9 mouse cellular contexts compared by ENCODE assay signal in the genomic region with DNA sequence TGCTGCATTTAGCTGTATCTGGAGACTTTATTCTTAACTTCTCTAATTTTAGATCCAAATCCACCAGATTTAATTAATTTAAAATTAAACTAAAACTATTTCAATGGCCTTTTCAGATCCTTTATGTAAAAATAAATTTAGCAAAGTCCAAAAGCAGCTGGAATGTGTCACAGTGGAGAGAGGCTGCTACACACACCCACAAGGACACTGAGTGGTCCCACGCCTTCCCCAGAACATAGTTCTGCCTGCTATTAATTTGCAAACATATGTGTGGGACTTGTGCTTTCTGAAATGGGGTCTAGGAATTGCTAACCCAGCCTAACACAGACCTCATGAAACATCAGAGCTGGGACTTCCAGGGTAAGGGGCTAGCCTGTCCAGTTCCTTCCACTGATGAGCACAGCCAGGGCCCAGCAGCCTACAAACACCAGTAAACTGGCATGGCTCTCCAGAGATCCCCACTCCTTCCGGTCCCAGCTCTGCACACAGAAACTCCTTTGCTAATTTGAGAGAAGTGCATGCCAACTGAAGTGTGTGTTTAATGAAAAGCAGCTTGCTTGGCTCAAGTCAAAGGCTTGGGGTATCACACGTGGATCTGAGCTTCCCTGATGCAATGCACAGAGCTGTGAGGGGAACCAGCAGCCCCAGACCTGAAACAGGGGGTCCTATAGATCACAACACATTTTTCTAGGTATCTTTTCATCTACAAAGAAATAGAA.
DNase-seq lines count a peak whose midpoint lies in the region; ATAC-seq lines count a peak whose summit lies in the region.
"Had no signal": no experiment of that assay in that cellular context is flagged by ENCODE, and none has a peak within 500 bp of the region (broad histone marks: within the 10 kb centered on the region; RNA-seq: fewer than 3 reads in every experiment).

No protein-coding gene starts in this region.

- DNase-seq in kidney, postnatal 25 days: no peak
- peak; percentile 49 for DNase-seq in embryonic facial prominence, embryonic 10.5 days (ENCODE audit: low spot score)
- DNase-seq in intestine, embryonic 14.5 days (ENCODE audit: low spot score): no peak
- DNase-seq in liver, embryonic 11.5 days (ENCODE audit: low spot score): no peak
- DNase-seq: left cerebral cortex, postnatal 4 days; right cerebral cortex, postnatal 4 days had no signal

- no peak overlapping the region for H3K9ac ChIP-seq in kidney, embryonic 15.5 days
- H3K9ac ChIP-seq in intestine, embryonic 14.5 days (ENCODE audit: low read length): no peak overlapping the region
- H3K9ac ChIP-seq in neural tube, embryonic 14.5 days (replicated peaks; ENCODE audit: low read depth, low read length): no peak overlapping the region
- no peak overlapping the region for H3K9ac ChIP-seq in liver, embryonic 11.5 days (ENCODE audit: low read depth, low read length)

- peaks cover 40% of the 10 kb centered on the region for H3K4me1 ChIP-seq in kidney, embryonic 15.5 days
- peaks cover 31% of the 10 kb centered on the region for H3K4me1 ChIP-seq in embryonic facial prominence, embryonic 10.5 days
- peaks cover 30% of the 10 kb centered on the region for H3K4me1 ChIP-seq in intestine, embryonic 14.5 days (replicated peaks; ENCODE audit: control insufficient read depth, insufficient read depth, low read length)
- H3K4me1 ChIP-seq in neural tube, embryonic 14.5 days (ENCODE audit: control insufficient read depth, insufficient read depth, low read length): peaks cover 22% of the 10 kb centered on the region
- no peaks in the 10 kb centered on the region for H3K4me1 ChIP-seq in liver, embryonic 11.5 days (replicated peaks; ENCODE audit: control insufficient read depth, insufficient read depth, low read length)

- no peaks in the 10 kb centered on the region for H3K36me3 ChIP-seq in kidney, embryonic 15.5 days
- no peaks in the 10 kb centered on the region for H3K36me3 ChIP-seq in embryonic facial prominence, embryonic 10.5 days (replicated peaks)
- H3K36me3 ChIP-seq in intestine, embryonic 14.5 days (ENCODE audit: control insufficient read depth, insufficient read depth, low read length): no peaks in the 10 kb centered on the region
- H3K36me3 ChIP-seq in neural tube, embryonic 14.5 days (ENCODE audit: control insufficient read depth, insufficient read depth, low read length): no peaks in the 10 kb centered on the region
- no peaks in the 10 kb centered on the region for H3K36me3 ChIP-seq in liver, embryonic 11.5 days (ENCODE audit: control insufficient read depth, insufficient read depth, low read length)

- no peaks in the 10 kb centered on the region for H3K9me3 ChIP-seq in kidney, embryonic 15.5 days (replicated peaks)
- no peaks in the 10 kb centered on the region; the same call in 1 of the 2 replicates for H3K9me3 ChIP-seq in embryonic facial prominence, embryonic 10.5 days
- no peaks in the 10 kb centered on the region for H3K9me3 ChIP-seq in intestine, embryonic 14.5 days (ENCODE audit: control insufficient read depth, low read length)
- no peaks in the 10 kb centered on the region for H3K9me3 ChIP-seq in neural tube, embryonic 14.5 days (ENCODE audit: control insufficient read depth, low read length)
- H3K9me3 ChIP-seq in liver, embryonic 11.5 days (ENCODE audit: control insufficient read depth, low read length): 0 out of 2 replicates have a peak, but pooled peaks cover 2% of the 10 kb centered on the region

- no peak overlapping the region for H3K4me3 ChIP-seq in kidney, embryonic 15.5 days (replicated peaks)
- H3K4me3 ChIP-seq in embryonic facial prominence, embryonic 10.5 days: no peak overlapping the region
- H3K4me3 ChIP-seq in intestine, embryonic 14.5 days (ENCODE audit: low read depth, low read length): no peak overlapping the region
- H3K4me3 ChIP-seq in neural tube, embryonic 14.5 days (ENCODE audit: low read depth, low read length): no peak overlapping the region
- no peak overlapping the region for H3K4me3 ChIP-seq in liver, embryonic 11.5 days (ENCODE audit: low read depth, low read length)

- no peaks in the 10 kb centered on the region for H3K27me3 ChIP-seq in kidney, embryonic 15.5 days
- no peaks in the 10 kb centered on the region for H3K27me3 ChIP-seq in embryonic facial prominence, embryonic 10.5 days (replicated peaks; ENCODE audit: low read depth, poor library complexity, severe bottlenecking)
- no peaks in the 10 kb centered on the region for H3K27me3 ChIP-seq in intestine, embryonic 14.5 days (replicated peaks; ENCODE audit: control insufficient read depth, insufficient read depth, low read length)
- H3K27me3 ChIP-seq in neural tube, embryonic 14.5 days (ENCODE audit: control insufficient read depth, insufficient read depth, low read length): no peaks in the 10 kb centered on the region
- no peaks in the 10 kb centered on the region for H3K27me3 ChIP-seq in liver, embryonic 11.5 days (replicated peaks; ENCODE audit: control insufficient read depth, insufficient read depth, low read length)

- 39% methylated on average over 3 of the region's 3 CpGs for WGBS in kidney, embryonic 15.5 days
- WGBS in embryonic facial prominence, embryonic 10.5 days: 48% methylated on average over 3 of the region's 3 CpGs
- 33% methylated on average over 3 of the region's 3 CpGs for WGBS in intestine, embryonic 14.5 days
- WGBS in neural tube, embryonic 14.5 days: 57% methylated on average over 3 of the region's 3 CpGs
- 65% methylated on average over 3 of the region's 3 CpGs for WGBS in liver, embryonic 11.5 days

- peak overlapping the region; percentile 85 for H3K27ac ChIP-seq in kidney, embryonic 15.5 days
- H3K27ac ChIP-seq in embryonic facial prominence, embryonic 10.5 days (replicated peaks): peak overlapping the region; percentile 69
- peak overlapping the region; percentile 51 for H3K27ac ChIP-seq in intestine, embryonic 14.5 days (ENCODE audit: low read depth)
- H3K27ac ChIP-seq in neural tube, embryonic 14.5 days (ENCODE audit: low read depth, low read length): peak overlapping the region; percentile 30; the same call in 1 of the 2 replicates
- H3K27ac ChIP-seq in liver, embryonic 11.5 days (ENCODE audit: low read depth, low read length): no peak overlapping the region

- ATAC-seq in kidney, embryonic 15.5 days (replicated peaks; ENCODE audit: low FRiP score): no peak
- ATAC-seq in intestine, embryonic 14.5 days (replicated peaks; ENCODE audit: low FRiP score, low TSS enrichment, low read depth): no peak
- ATAC-seq in neural tube, embryonic 14.5 days (ENCODE audit: low read depth): no peak
- no peak for ATAC-seq in liver, embryonic 11.5 days (replicated peaks; ENCODE audit: low FRiP score)
- ATAC-seq in activated CD4-positive, CD25-positive, alpha-beta regulatory T cell, adult 4 months: no peak

- no peak overlapping the region for H3K4me2 ChIP-seq in kidney, embryonic 15.5 days
- H3K4me2 ChIP-seq in intestine, embryonic 14.5 days (ENCODE audit: low read length): no peak overlapping the region
- H3K4me2 ChIP-seq in neural tube, embryonic 14.5 days (ENCODE audit: low read depth, low read length): no peak overlapping the region
- no peak overlapping the region for H3K4me2 ChIP-seq in liver, embryonic 11.5 days
